In genomic region chr15:4043032-4043471, GRCm38 (mm10) we compare ENCODE assay signal across 8 mouse cellular contexts. TPM values are rescaled to one million over a fixed set of nuclear protein-coding genes. Genes with fewer than 3 reads are reported as not detected.
DNase-seq lines count a peak whose midpoint lies in the region; ATAC-seq lines count a peak whose summit lies in the region.

No protein-coding gene starts in this region.

- H3K36me3 ChIP-seq in embryonic facial prominence, embryonic 14.5 days (ENCODE audit: control insufficient read depth, insufficient read depth, low read length) = peaks cover 50% of the 10 kb centered on the region
- H3K36me3 ChIP-seq in kidney, embryonic 15.5 days = peaks cover 58% of the 10 kb centered on the region
- peaks cover 25% of the 10 kb centered on the region for H3K36me3 ChIP-seq in midbrain, embryonic 15.5 days (replicated peaks)

- H3K9me3 ChIP-seq in embryonic facial prominence, embryonic 14.5 days (ENCODE audit: control insufficient read depth, low read length) = no peaks in the 10 kb centered on the region
- no peaks in the 10 kb centered on the region for H3K9me3 ChIP-seq in kidney, embryonic 15.5 days (replicated peaks)
- no peaks in the 10 kb centered on the region for H3K9me3 ChIP-seq in midbrain, embryonic 15.5 days

- no peaks in the 10 kb centered on the region for H3K4me1 ChIP-seq in embryonic facial prominence, embryonic 14.5 days (ENCODE audit: control insufficient read depth, insufficient read depth, low read length)
- 0 out of 2 replicates have a peak, but pooled peaks cover 3% of the 10 kb centered on the region for H3K4me1 ChIP-seq in kidney, embryonic 15.5 days
- no peaks in the 10 kb centered on the region for H3K4me1 ChIP-seq in midbrain, embryonic 15.5 days

- DNase-seq in gastrocnemius, adult 18-20 months (ENCODE audit: low spot score) = peak; percentile 24
- DNase-seq in gastrocnemius, postnatal 25 days = no peak
- DNase-seq in CD8-positive naive resting alpha-beta T cell, adult 2 months (ENCODE audit: low read depth in 2 of 2, low spot score in 2 of 2) = peak; percentile 48 to 68
- peak; percentile 31 for DNase-seq in embryonic facial prominence, embryonic 14.5 days (ENCODE audit: low spot score)
- peak; percentile 13 for DNase-seq in yolk sac, embryonic 10.5 days (ENCODE audit: low spot score)
- no peak for DNase-seq in layer of hippocampus, postnatal 10 days (ENCODE audit: low spot score in 2 of 2)

- no peak for ATAC-seq in embryonic facial prominence, embryonic 14.5 days (ENCODE audit: low read depth)
- ATAC-seq in kidney, embryonic 15.5 days (replicated peaks; ENCODE audit: low FRiP score) = no peak
- ATAC-seq in midbrain, embryonic 15.5 days (replicated peaks) = peak; percentile 13; the same call in 1 of the 2 replicates

- 21% methylated on average over 4 of the region's 4 CpGs for WGBS in embryonic facial prominence, embryonic 14.5 days
- 24% methylated on average over 4 of the region's 4 CpGs for WGBS in kidney, embryonic 15.5 days
- 24% methylated on average over 4 of the region's 4 CpGs for WGBS in midbrain, embryonic 15.5 days

- no peak overlapping the region for H3K27ac ChIP-seq in embryonic facial prominence, embryonic 14.5 days (replicated peaks; ENCODE audit: low read depth, low read length)
- no peak overlapping the region for H3K27ac ChIP-seq in kidney, embryonic 15.5 days
- no peak overlapping the region for H3K27ac ChIP-seq in midbrain, embryonic 15.5 days

- H3K27me3 ChIP-seq in embryonic facial prominence, embryonic 14.5 days (replicated peaks; ENCODE audit: control insufficient read depth, insufficient read depth, low read length) = no peaks in the 10 kb centered on the region
- no peaks in the 10 kb centered on the region for H3K27me3 ChIP-seq in kidney, embryonic 15.5 days
- no peaks in the 10 kb centered on the region for H3K27me3 ChIP-seq in midbrain, embryonic 15.5 days (replicated peaks)

- H3K9ac ChIP-seq in embryonic facial prominence, embryonic 14.5 days (ENCODE audit: low read depth, low read length) = no peak overlapping the region
- no peak overlapping the region for H3K9ac ChIP-seq in kidney, embryonic 15.5 days
- H3K9ac ChIP-seq in midbrain, embryonic 15.5 days = no peak overlapping the region

- no peak overlapping the region for H3K4me3 ChIP-seq in embryonic facial prominence, embryonic 14.5 days (ENCODE audit: low read depth, low read length)
- H3K4me3 ChIP-seq in kidney, embryonic 15.5 days (replicated peaks) = no peak overlapping the region
- H3K4me3 ChIP-seq in midbrain, embryonic 15.5 days = no peak overlapping the region

- H3K4me2 ChIP-seq in embryonic facial prominence, embryonic 14.5 days (ENCODE audit: low read depth, low read length) = no peak overlapping the region
- H3K4me2 ChIP-seq in kidney, embryonic 15.5 days = peak overlapping the region; percentile 26; the same call in 1 of the 2 replicates
- no peak overlapping the region for H3K4me2 ChIP-seq in midbrain, embryonic 15.5 days

RNA-seq across cellular contexts. Expression of gene Oxct1, which starts 16.9 kb away (rescaled TPM):
- 100 to 1,000 TPM; 340 to 369 TPM for total RNA-seq in gastrocnemius, adult 18-20 months (2021)
- total RNA-seq in gastrocnemius, postnatal 25 days (2021) = 100 to 1,000 TPM; 320 to 370 TPM
- 235 and 243 TPM in 2 replicates for polyA plus RNA-seq in embryonic facial prominence, embryonic 14.5 days (2014; fragmentation: Nextera tagmentation; extraction: Ambion mirVana)
- polyA plus RNA-seq in kidney, embryonic 15.5 days (2015; fragmentation: Nextera tagmentation; extraction: Ambion mirVana) = 296 and 323 TPM in 2 replicates
- 285 and 301 TPM in 2 replicates for polyA plus RNA-seq in midbrain, embryonic 15.5 days (2015; fragmentation: Nextera tagmentation; extraction: Ambion mirVana)
- total RNA-seq in layer of hippocampus, postnatal 10 days (2021) = 100 to 1,000 TPM; 498 to 543 TPM

RNA-seq across cellular contexts. Expression of gene AW549877, which starts 47.5 kb away (rescaled TPM):
- 10 to 100 TPM; 10.5 to 12.1 TPM for total RNA-seq in gastrocnemius, adult 18-20 months (2021)
- total RNA-seq in gastrocnemius, postnatal 25 days (2021) = 10 to 100 TPM; 11.2 to 11.5 TPM
- polyA plus RNA-seq in embryonic facial prominence, embryonic 14.5 days (2014; fragmentation: Nextera tagmentation; extraction: Ambion mirVana) = 41.8 and 44.5 TPM in 2 replicates
- 37.0 and 38.6 TPM in 2 replicates for polyA plus RNA-seq in kidney, embryonic 15.5 days (2015; fragmentation: Nextera tagmentation; extraction: Ambion mirVana)
- 39.3 and 41.2 TPM in 2 replicates for polyA plus RNA-seq in midbrain, embryonic 15.5 days (2015; fragmentation: Nextera tagmentation; extraction: Ambion mirVana)
- total RNA-seq in layer of hippocampus, postnatal 10 days (2021) = 10 to 100 TPM; 41.9 to 43.4 TPM

Comparison
In these comparisons a context has a peak if more than half of its experiments do, and no peak if none do; other contexts are left out.
1. DNase-seq: peak in gastrocnemius, adult 18-20 months (single experiment), CD8-positive naive resting alpha-beta T cell, adult 2 months (2 of 2), embryonic facial prominence, embryonic 14.5 days (single experiment) and yolk sac, embryonic 10.5 days (single experiment); none in gastrocnemius, postnatal 25 days (single experiment) and layer of hippocampus, postnatal 10 days (0 of 2).